Mouse (Mus musculus): ENCODE measurements around the gene Daglb. TPM values are rescaled to one million over a fixed set of nuclear protein-coding genes. Genes with fewer than 3 reads are reported as not detected.

Gene Daglb
- polyA plus RNA-seq, 1 experiment from 2014 or later: 5.5 TPM

- peak; percentile 5 for DNase-seq (ENCODE audit: low spot score)
- TF ChIP-seq CTCF (IDR thresholded peaks at IDR 0.05; ENCODE audit: low read depth) (no peak), EP300 (optimal IDR thresholded peaks at IDR 0.05) (no peak)
- 86% methylated on average over 6 of the region's 6 CpGs for WGBS
- H3K27ac ChIP-seq (replicated peaks): no peak overlapping the region
- no peaks in the 10 kb centered on the region for H3K9me3 ChIP-seq (ENCODE audit: control insufficient read depth, low read length)
- ATAC-seq (ENCODE audit: low FRiP score, low TSS enrichment): no peak
- H3K36me3 ChIP-seq (ENCODE audit: control insufficient read depth, insufficient read depth, low read length): no peaks in the 10 kb centered on the region
- H3K4me1 ChIP-seq (replicated peaks; ENCODE audit: control insufficient read depth, insufficient read depth): no peaks in the 10 kb centered on the region
- no peak overlapping the region for H3K9ac ChIP-seq (ENCODE audit: low read length)
- no peaks in the 10 kb centered on the region for H3K27me3 ChIP-seq (ENCODE audit: control insufficient read depth, insufficient read depth, low read length)
- no peak overlapping the region for H3K4me2 ChIP-seq (replicated peaks; ENCODE audit: low read depth)
- H3K4me3 ChIP-seq (ENCODE audit: low read depth, low read length): no peak overlapping the region
Observed at GRCm38 (mm10) chr5:143467931-143468330, 3.5 kb downstream of the Daglb start.

- Histone ChIP-seq H3K36me3 (ENCODE audit: control insufficient read depth, insufficient read depth, low read length) (0 out of 2 replicates have a peak, but pooled peaks cover 2% of the 10 kb centered on the region), H3K4me3 (ENCODE audit: low read depth, low read length) (no peak overlapping the region)
- TF ChIP-seq CTCF (IDR thresholded peaks at IDR 0.05; ENCODE audit: low read depth): no peak
- TF ChIP-seq EP300 (optimal IDR thresholded peaks at IDR 0.05): no peak
Observed at GRCm38 (mm10) chr5:143469628-143470027, 5.2 kb downstream of the Daglb start.

GRCm38 (mm10) chr5:143470421-143471164, 6.2 kb downstream of the Daglb start:
- H3K27ac ChIP-seq (replicated peaks): peak overlapping the region; percentile 53; the same call in 1 of the 2 replicates
- no peak overlapping the region for H3K4me2 ChIP-seq (replicated peaks; ENCODE audit: low read depth)
- no peak overlapping the region for H3K4me3 ChIP-seq (ENCODE audit: low read depth, low read length)
- 58% methylated on average over 15 of the region's 15 CpGs for WGBS
- H3K9ac ChIP-seq (ENCODE audit: low read length): no peak overlapping the region
- H3K27me3 ChIP-seq (ENCODE audit: control insufficient read depth, insufficient read depth, low read length): no peaks in the 10 kb centered on the region
- 0 out of 2 replicates have a peak, but pooled peaks have one; percentile 27 for ATAC-seq (ENCODE audit: low FRiP score, low TSS enrichment)
- TF ChIP-seq CTCF (IDR thresholded peaks at IDR 0.05; ENCODE audit: low read depth) (no peak), EP300 (optimal IDR thresholded peaks at IDR 0.05) (no peak)
- no peaks in the 10 kb centered on the region for H3K4me1 ChIP-seq (replicated peaks; ENCODE audit: control insufficient read depth, insufficient read depth)
- H3K9me3 ChIP-seq (ENCODE audit: control insufficient read depth, low read length): no peaks in the 10 kb centered on the region
- 0 out of 2 replicates have a peak, but pooled peaks cover 2% of the 10 kb centered on the region for H3K36me3 ChIP-seq (ENCODE audit: control insufficient read depth, insufficient read depth, low read length)
- DNase-seq (ENCODE audit: low spot score): peak; percentile 19

More at GRCm38 (mm10) chr5:143469628-143470027, 5.2 kb downstream of the Daglb start:
- DNase-seq (ENCODE audit: low spot score): peak; percentile 7
- Histone ChIP-seq H3K4me1 (replicated peaks; ENCODE audit: control insufficient read depth, insufficient read depth) (no peaks in the 10 kb centered on the region), H3K4me2 (replicated peaks; ENCODE audit: low read depth) (no peak overlapping the region), H3K9me3 (ENCODE audit: control insufficient read depth, low read length) (no peaks in the 10 kb centered on the region), H3K27ac (replicated peaks) (no peak overlapping the region), H3K9ac (ENCODE audit: low read length) (no peak overlapping the region), H3K27me3 (ENCODE audit: control insufficient read depth, insufficient read depth, low read length) (no peaks in the 10 kb centered on the region)
- ATAC-seq (ENCODE audit: low FRiP score, low TSS enrichment): no peak
- WGBS: 94% methylated on average over 8 of the region's 8 CpGs

GRCm38 (mm10) chr5:143471165-143471546, 6.8 kb downstream of the Daglb start:
- no peak for TF ChIP-seq EP300 (optimal IDR thresholded peaks at IDR 0.05)
- DNase-seq (ENCODE audit: low spot score) (peak; percentile 9), ATAC-seq (ENCODE audit: low FRiP score, low TSS enrichment) (peak; percentile 30; the same call in 1 of the 2 replicates)
- Histone ChIP-seq H3K9ac (ENCODE audit: low read length) (no peak overlapping the region), H3K27ac (replicated peaks) (peak overlapping the region; percentile 53; the same call in 1 of the 2 replicates), H3K27me3 (ENCODE audit: control insufficient read depth, insufficient read depth, low read length) (no peaks in the 10 kb centered on the region), H3K9me3 (ENCODE audit: control insufficient read depth, low read length) (no peaks in the 10 kb centered on the region), H3K36me3 (ENCODE audit: control insufficient read depth, insufficient read depth, low read length) (0 out of 2 replicates have a peak, but pooled peaks cover 2% of the 10 kb centered on the region), H3K4me3 (ENCODE audit: low read depth, low read length) (no peak overlapping the region), H3K4me1 (replicated peaks; ENCODE audit: control insufficient read depth, insufficient read depth) (no peaks in the 10 kb centered on the region), H3K4me2 (replicated peaks; ENCODE audit: low read depth) (no peak overlapping the region)
- WGBS: 78% methylated on average over 3 of the region's 3 CpGs

- H3K9ac ChIP-seq (ENCODE audit: low read length): no peak overlapping the region
- H3K27ac ChIP-seq (replicated peaks): no peak overlapping the region
- H3K4me1 ChIP-seq (replicated peaks; ENCODE audit: control insufficient read depth, insufficient read depth): no peaks in the 10 kb centered on the region
- TF ChIP-seq EP300 (optimal IDR thresholded peaks at IDR 0.05): no peak
- no peak for TF ChIP-seq CTCF (IDR thresholded peaks at IDR 0.05; ENCODE audit: low read depth)
- H3K27me3 ChIP-seq (ENCODE audit: control insufficient read depth, insufficient read depth, low read length): no peaks in the 10 kb centered on the region
- 0 out of 2 replicates have a peak, but pooled peaks cover 2% of the 10 kb centered on the region for H3K36me3 ChIP-seq (ENCODE audit: control insufficient read depth, insufficient read depth, low read length)
- DNase-seq (ENCODE audit: low spot score) (peak; percentile 8), ATAC-seq (ENCODE audit: low FRiP score, low TSS enrichment) (no peak)
- no peak overlapping the region for H3K4me2 ChIP-seq (replicated peaks; ENCODE audit: low read depth)
- no peak overlapping the region for H3K4me3 ChIP-seq (ENCODE audit: low read depth, low read length)
- WGBS: 85% methylated on average over 9 of the region's 9 CpGs
- no peaks in the 10 kb centered on the region for H3K9me3 ChIP-seq (ENCODE audit: control insufficient read depth, low read length)
Observed at GRCm38 (mm10) chr5:143471953-143472618, 7.7 kb downstream of the Daglb start.

Measured in stomach, postnatal 0 days (tissue).